Mouse (Mus musculus) erythroblast, embryonic 14.5 days (primary cell): ENCODE measurements around the gene Man1c1.

Experiments used
- GATA1 ChIP-seq: IDR thresholded peaks from 2 replicates; pipeline ENCODE4 v1.6.1; 2012; ENCODE audit warnings: low read length, inconsistent platforms, mixed read lengths
- TAL1 ChIP-seq: IDR thresholded peaks from 3 replicates; pipeline ENCODE4 v1.6.1; 2012; ENCODE audit warnings: low read length, inconsistent platforms, mixed read lengths

GRCm38 (mm10) chr4:134562014-134562413 lies 142.1 kb downstream of the Man1c1 start:
- TF ChIP-seq GATA1, result no peak
- no peak for TF ChIP-seq TAL1
